Mouse (Mus musculus): ENCODE measurements around the gene Cyp4x1.

Gene Cyp4x1

DNA sequence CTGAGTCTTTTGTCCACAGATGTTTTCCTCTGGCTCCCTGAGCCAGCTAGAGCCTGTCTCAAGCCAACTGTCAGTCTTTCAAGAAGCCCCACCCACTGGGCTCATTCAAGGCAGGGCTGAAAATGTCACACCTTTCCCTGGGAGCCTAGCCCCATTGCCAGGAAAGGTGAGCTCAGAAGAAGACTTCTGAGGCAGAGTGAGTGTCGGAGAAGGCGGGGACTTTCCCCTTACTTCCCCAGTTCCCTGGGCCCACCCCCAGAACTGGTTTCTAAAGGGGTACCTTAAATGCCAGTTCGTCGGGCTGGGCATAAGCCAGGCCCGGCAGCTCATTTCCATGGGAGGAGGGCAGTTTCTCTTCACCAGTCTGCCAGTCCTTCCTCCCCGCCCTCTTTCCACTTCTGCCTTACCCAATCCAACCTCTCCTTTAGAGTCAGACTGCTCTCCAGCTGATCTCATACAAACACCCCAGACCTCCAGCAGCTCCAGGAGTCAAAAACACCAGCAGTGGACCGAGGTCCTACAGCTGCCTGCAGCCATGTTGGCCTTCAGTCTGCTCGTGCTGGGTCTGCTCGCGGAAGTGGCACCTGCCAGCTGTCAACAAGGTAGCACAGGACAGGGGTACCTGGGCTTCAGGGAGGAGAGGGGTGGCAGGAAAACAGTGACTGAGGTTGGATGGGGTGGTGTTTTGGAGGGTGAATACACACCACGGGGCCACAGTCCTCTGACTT lies 45.3 kb downstream of the Cyp4x1 start, which contains the start of gene Pdzk1ip1:
TSS of gene Pdzk1ip1 (plus strand) at position 98 of the 728 bp plus-strand sequence.
- no peak for DNase-seq

DNA sequence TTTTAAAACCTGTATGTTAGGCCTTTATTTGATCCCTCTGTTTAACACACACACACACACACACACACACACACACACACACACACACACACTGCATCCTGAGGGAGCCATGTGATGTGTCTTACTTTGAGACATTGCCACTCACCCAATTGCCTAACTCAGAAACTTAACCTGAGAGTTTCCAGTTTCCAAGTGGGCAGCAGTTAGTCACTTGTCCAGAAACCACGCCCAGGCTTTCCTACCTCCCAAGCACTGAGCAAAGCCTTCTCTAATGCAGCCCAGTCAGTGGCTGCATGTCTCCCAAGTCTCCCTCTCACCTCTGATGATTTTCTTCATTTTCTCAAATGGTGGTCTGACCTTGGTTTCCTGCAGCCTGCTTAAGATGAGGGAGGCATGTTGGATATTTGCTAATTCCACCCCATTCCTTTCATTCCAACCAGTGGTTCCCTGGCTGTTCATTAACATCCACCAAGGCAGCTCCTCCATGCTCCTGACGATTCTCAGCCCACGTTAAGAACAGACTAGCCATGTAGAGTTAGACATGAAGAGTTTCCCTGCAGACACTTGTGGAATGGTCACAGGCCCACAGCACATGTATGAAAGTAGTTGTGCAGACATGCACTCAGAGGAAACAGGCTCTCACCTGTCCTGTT lies 47.2 kb downstream of the Cyp4x1 start:
- DNase-seq: no peak

DNA sequence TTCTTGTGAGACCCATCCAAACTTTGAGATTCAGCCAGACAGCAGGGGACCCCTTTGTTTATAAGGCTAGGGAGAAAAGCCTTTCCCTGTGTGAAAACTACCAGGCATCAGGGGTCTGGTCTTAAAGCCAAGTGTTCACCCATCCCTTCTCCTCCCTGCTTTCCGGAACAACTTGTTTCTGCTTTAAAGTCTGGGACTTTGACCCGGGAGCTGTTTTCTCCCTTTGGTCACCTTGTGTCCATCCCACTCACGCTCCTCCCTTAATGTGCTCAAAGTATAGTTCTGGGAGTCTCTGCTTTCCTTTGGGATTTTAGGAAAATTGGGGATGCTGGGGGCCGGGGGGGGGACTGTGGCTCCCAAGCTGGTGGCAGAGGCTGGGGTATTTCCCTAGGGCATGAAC lies 47.8 kb downstream of the Cyp4x1 start:
- DNase-seq: no peak

DNA sequence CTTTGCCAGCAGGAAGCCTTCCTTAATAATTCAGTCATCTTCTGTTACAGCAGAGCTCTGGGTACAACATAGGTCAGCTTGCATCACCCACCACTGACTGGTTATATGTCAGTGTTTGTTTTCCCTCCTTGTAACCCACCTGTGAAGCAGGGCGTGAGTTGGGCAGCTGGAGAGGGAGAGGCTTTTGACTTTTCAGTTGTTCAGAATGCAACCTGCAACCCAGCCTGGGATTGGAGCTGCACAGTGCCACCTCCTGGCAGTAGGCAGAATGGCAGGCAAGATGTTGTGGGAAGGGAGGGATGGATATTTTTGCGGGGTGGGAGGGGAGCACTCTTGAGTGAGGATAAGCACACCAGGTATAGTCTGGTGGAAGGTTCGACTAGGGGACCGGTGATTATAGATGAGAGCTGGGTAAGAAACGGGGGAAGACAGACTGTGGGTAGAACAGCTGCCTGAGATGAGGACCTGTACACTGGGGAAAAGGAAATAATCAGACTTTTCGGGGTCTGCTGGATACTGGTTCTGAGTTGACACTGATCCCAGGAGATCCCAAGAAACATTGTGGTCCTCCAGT lies 48.5 kb downstream of the Cyp4x1 start:
- peak; percentile 43 for DNase-seq

DNA sequence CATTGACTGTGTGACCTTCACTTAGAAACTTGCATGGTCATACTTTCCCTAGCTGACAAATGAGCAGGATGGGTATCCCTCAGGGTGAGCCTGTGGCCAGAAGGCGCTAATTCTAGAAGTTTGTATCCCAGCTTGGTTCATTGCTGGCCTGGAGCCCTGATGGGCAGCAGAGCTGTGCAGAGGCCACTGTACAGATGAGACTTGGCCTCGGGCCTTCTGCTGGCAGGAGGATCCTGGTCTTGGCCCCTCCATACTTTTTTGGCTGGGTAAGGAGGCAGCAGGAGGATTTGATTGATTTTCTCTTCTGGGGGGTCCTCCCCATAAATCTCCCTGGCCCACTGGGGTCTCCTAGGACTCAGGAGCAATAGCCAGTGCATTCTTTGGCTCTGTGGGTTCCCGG lies 51.0 kb downstream of the Cyp4x1 start:
- DNase-seq: no peak

DNA sequence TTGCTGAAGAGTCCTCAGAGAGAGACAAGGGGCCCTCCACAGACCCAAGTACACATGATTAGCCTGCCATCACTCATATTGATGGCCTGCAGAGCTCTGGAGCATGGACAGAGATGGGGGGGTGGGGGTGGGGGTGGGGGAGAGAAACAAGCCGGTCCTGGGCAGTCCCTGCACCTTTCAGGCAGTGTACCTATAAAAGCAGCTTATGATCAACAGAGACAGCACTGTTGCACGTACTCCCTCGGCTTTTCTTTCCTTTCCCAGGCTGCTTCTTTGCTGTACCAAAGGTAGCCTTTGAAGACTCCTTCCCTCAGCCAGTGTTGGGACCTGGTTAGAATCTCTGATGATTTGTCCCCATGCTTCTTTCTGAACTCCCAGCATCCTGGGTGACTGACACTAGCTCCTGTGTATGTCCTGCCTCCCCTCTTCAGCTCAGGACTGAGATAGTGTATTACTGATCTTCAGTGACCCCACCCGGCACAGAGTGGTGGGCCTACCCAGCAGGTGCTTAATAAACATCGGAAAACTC lies 54.2 kb downstream of the Cyp4x1 start:
- no peak for DNase-seq

DNA sequence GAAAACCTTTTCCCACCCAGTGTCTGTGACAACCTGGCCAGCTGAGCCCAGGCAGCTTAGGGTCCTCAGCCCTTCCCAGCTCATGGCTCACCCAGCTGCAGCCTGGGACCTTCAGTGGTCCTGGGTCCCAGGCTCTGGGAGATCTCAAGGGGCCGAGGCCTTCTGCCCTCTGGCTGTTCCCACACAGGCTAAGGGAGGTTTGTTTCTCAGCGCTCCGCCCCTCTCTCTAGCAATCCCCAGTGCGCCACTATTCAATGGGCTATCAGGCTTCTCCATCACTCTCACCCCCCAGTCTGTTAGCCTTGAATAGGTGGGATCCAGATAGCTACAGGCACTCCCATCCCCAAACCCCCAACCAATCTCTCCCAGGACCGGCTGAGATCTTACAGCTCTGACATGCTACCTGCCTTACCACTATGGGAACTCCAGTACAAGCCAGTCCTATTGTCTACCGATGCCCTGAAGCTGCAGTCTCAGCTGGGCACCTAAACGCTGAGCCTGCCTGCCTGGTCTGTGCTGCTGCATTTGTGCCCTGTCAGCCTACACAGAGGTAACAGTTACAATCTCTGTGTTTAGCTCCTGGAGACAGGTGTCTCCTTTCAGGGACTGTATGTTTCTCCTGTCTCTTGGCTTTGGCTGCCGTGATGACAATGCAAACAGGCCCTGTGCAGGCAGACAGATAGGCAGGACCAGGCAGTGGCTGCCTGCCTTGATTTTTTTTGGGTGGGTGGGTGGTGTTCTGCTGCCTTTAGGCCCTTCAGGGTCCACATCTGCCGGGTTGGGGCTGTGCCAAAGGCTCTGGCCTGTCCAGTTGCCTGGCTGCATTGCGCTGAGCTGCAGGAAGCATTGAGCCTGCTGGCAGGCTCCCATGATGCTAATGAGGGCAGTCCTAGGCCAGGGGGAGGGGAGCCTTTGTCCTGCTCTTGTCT lies 54.9 kb downstream of the Cyp4x1 start:
- peak; percentile 52 for DNase-seq

DNA sequence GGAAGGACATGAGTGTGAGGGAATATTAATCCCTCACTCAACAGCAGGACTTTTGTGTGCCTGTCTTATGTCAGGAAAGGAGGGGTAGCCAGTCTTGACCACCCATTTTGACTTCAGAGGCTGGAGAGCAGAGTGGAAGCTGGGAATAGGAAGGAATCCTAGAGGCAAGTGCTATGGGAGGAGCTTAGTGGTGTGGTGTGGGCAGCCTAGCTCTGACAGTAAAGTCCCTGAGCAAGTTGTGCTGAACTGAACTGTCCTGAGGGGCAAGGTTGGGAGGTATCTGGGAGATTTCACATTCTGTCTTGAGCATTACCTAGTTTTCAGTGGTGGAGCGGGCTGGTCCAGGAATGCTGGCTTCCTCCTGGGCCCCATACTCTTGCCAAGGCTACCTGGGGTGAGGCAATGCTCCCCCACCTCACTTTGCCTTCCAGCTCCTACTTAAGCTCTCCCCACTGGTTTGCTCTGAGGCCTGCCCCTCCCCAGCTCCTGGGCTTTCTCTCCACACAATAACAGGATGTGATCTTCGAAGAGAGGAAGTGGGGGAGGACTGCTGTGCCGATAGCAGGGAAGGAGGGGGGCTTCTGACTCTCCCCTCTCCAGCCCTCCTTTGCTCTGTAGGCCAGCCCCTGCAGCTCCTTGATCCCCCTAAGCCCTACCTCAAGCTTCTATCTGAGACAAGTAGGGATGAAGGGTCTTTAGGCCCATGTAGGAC lies 58.7 kb downstream of the Cyp4x1 start:
- DNase-seq: no peak

DNA sequence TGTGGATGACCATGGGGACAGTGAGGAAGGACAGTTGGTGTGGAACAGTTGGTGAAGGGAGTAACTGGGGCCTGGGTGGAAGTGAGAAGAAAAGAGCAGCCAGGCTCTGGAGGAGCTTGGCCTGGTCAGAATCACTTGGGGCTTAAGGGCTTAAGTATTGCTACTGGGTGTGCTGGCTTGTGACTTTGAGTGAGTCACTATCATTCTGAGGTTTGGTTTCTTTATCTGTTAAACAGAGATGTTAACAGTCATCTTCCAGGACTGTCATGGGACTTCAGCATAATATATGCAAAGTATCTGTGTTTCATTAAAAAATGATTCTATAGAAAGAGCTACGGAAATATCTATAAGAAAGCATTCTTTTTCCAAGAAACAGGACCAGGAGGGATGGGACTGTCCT lies 59.3 kb downstream of the Cyp4x1 start:
- DNase-seq: no peak

DNA sequence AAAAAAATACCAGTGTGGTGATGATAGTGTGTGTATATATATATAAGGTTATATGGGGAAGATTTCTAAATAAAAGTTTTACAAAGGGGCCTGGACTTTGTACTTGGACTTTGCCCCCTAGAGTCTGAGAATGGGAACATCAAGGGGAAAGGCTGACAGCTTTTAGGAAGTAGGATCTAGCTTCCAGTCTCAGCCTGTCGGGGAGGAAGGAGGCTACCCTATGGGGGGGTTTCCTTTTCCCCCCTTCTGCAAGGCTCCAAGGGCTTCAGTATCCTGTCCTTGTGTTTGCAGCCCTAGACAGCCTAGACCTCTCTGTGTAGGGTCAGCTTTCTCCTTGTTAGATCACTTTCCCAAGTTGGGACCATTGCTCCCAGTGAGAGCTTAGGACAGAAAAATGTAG lies 62.4 kb downstream of the Cyp4x1 start:
- no peak for DNase-seq

DNA sequence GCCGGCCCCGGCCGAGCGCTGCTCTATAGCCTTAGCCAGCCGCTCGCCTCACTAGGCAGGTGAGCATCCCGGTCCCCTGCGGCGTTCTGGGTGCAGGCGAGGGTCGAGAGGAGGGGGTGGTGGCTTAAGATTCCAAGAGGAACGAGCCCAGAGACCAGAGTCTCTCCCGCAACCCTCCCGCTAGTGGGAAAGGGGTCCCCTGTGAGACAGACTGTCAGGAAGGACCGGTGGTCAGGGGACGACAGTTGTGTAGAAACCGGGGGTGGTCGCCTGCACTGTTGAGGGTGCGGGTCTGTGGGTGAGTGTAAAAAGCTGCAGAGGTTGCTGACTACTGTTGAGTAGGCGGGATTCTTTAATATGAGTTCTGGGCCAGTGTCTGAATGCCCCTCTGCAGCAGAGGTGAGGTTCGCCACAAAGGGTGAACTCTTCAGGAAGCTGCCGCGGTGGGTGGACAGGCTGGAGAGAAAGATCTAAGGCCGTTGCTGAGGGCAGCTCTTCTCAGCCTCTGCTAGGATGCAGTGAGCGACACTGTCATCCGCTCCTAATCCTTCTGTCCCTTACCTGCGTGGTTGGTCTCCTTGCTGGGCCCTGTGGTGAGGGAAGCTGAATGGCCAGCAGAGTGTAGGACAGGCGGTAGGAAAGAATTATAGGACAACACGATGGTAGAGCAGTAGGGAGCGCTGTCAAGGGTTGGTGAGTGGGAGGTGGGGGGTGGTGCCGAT lies 70.4 kb downstream of the Cyp4x1 start:
- no peak for DNase-seq

DNA sequence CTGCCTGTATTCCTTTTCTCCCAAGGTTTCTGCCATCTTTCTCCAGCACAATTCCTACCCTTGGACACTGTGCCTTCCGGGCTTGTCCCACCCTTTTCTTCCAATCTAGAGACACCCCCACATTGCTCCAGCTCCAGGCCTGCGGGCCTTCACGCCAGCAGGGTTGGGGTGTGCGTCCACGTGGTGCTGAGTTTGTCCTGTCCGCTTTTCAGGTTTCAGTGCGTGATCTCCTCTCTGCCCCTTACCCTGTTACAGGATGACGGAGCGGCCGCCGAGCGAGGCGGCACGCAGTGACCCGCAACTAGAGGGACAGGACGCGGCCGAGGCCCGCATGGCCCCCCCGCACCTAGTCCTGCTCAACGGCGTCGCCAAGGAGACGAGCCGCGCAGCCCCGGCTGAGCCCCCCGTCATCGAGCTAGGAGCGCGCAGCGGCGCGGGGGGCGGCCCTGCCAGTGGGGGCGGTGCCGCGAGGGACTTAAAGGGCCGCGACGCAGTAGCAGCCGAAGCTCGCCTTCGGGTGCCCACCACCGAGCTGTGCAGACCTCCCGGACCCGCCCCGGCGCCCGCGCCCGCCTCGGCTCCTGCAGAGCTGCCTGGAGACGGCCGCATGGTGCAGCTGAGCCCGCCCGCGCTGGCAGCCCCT lies 71.1 kb downstream of the Cyp4x1 start:
- peak; percentile 48 for DNase-seq

DNA sequence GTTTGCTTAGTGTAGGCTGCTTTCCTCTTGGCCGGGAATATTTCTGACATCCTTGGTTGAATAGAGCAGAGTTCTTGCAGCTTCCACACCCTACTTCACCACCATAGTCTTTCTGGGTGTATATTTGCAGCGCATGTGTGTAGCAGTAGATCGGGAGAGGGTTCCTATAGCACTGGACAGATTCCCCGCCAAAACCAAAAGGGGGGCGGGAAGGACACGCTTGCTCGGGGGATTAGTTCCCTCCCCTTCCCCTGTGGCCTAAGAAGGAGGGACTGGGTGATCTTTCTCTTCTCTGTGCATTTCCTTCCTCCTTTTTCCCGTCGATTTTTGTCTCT lies 71.6 kb downstream of the Cyp4x1 start:
- no peak for DNase-seq

DNA sequence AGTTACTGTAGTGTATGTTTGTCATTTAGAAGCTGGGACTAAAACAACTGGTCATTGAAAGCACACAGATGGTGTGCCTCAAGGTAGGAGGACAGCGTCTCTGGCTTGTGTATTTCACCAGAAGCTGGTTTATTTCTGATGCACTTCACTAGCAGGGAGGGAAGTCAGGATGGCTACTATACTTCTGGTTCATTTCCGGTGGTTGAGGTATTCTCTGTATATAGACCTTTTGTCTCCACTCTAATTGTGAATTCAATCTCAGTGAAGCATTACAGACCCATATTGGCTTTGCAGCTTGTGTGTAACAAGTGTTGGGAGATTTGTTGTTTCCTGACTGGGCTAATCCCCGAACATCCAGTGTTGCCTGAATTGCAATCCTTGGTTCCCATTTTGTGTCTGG lies 73.3 kb downstream of the Cyp4x1 start:
- DNase-seq: no peak

DNA sequence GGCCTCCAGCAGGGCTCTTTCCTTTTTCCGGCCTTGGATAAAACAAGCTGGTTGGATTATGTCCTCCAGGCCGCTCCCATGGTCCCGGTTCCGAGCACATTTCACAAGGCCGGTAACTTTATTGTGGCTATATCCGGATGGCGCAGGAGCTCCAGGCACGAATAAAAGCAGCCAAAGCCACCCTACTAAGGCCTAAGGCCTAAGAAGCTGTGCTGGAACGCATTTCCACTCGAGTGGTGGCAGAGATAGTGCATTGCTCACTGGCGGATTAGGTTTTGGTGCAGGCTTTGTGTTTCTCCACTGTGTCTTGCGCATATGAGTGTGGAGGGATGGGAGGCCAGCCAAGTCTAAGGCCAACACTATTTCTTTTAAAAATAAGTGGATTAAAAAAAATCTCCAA lies 74.2 kb downstream of the Cyp4x1 start:
- DNase-seq: no peak

DNA sequence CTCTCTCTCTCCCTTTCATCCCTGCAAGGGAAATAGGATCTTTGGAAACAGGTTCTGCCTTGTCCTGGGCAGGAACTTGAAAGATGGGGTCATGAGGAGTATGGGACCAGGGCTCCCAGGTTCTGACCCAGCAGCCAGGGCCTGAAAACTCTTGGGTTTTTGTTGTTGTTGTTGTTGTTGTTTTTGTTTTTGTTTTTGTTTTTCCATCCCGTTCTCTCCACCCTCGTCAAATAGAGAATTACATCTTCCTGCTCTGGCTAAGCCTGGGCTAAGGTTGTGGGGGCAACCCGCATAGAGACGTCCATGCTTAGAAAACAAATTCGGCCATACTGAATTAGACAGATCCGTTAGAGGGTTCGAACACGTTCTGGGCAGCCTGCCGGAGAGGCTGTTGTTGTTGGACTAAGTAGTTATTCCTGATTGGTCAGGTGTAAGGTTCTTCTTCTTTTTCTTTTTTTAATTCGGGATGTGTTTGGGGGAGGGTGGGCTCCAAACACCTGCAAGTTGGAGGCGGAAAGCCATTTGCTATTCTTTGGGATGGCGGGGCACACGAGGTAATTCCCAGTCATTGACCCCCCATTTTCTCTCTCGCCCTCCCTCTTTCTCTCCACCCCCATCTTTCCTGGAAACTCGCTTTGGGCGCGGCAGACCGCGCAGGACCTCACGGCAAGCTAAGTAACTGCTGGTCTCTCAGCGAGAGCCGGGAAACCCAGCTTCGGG lies 75.0 kb downstream of the Cyp4x1 start:
- no peak for DNase-seq

DNA sequence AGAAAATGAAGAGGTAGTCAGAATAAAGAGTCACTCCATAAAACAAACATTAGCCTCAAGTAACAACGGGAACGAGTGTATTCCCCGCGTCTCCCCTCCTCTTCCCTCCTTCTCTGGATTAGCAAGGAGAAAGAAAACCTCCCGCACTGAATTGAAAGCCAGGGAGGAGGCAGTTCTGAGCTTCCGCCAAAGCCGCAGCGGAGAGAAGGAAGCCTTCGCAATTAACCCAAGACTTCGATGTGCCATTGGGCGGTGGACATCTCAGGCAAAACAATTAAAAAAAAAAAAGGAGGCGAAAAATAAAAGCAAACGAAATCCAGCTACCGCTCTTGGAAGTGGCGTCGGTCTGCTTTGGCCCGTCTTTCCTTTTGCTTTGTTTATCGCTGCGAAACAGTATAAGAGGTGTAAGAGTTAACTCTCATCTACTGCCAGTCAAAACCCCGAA lies 75.7 kb downstream of the Cyp4x1 start:
- no peak for DNase-seq

DNA sequence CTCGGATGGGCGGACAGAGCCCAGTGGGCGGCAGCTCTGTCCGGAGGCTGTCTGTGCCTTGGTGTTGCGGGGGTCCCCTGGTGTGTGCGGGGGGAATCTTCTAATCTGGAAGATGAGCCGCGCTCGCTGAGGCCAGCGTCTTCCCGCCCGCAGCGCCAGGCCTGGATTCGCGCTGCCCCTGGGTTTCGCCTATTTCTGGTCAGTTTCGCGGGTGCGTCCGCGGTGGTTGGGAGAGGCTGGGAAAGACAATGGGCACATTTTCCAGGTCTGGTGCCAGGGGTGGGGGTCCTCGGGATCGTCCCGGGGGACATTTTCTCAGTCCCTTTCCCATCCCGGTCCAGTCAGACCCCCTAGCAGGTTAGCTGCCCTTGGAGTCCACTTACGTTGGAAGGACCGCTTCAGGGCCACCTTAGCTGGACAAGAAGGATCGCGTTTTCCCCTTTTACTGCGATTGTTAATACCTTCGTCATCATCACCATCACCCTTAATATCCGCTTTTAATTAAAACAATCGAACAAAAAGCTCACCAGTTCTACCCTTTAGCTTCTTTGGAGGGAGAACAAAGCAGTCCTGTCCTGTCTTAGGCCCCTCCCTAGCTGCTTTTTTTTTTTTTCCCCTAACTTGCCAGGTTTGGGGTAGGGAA lies 76.3 kb downstream of the Cyp4x1 start:
- no peak for DNase-seq

DNA sequence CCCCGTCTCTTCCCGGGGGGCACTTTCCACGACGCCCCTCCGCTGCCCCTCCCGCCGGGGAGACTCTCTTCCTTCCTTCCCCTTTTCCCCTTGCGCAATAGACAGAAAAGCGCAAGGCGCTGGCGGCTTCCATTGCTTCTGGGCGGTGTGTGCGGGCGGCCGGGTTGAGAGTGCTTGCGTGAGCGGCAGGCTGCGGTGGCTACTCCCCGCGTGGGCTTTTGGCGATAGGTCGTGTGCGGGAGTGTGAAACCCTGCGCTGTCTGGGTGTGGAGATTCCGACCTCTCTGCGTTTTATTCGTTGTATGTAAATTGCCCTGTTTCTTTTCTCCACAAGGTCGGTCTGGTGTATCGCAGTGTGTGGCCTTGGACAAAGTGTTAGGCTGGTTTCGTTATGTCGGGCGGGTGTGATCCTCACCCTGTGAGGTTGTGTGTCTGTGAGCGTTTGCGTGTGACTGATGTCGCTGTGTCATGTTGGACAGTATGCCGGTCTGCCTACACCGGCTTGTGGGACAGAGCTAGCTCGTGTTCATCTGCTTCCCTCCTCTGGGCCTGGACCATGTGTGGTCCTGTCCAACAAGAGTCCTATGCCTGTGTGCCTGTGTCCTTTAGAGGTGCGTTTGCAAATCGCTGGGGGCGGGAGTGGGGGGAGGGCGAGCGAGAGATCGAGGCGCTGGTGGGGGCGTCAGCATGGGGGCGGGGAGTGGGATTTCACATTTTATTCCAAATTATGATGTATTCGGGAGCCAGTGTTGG lies 77.0 kb downstream of the Cyp4x1 start:
- DNase-seq: peak; percentile 26

Measured in right cerebral cortex, postnatal 14 days (tissue).